Mouse (Mus musculus) kidney, postnatal 4 days (tissue): ENCODE measurements around the gene Arhgdia.

Experiments
- DNase-seq, 2 experiments: peaks; one replicate each; pipeline ENCODE4 v3.0.0; 2021; ENCODE audit warnings: mixed read lengths in 2 of 2

The Arhgdia gene

GRCm38 (mm10) chr11:120581490-120582267, at the start of gene Arhgdia:
Gene Arhgdia (minus strand): TSS chr11:120581624.
- DNase-seq = peak; percentile 91 to 95

- peak; percentile 57 to 70 for DNase-seq
These were observed 49.0 kb upstream of the Arhgdia start for GRCm38 (mm10) chr11:120630401-120630871.

- DNase-seq = peak; percentile 63 to 72
These were observed 48.5 kb upstream of the Arhgdia start for GRCm38 (mm10) chr11:120629911-120630310.

GRCm38 (mm10) chr11:120629341-120629730, 47.9 kb upstream of the Arhgdia start:
- peak in 1 of 2 experiments; percentile 62 for DNase-seq

GRCm38 (mm10) chr11:120628601-120629340, 47.3 kb upstream of the Arhgdia start:
- no peak for DNase-seq

- DNase-seq = no peak
These were observed 46.3 kb upstream of the Arhgdia start for GRCm38 (mm10) chr11:120627468-120628300.

- no peak for DNase-seq
These were observed 45.5 kb upstream of the Arhgdia start for GRCm38 (mm10) chr11:120626785-120627467.

GRCm38 (mm10) chr11:120625152-120625775, 43.8 kb upstream of the Arhgdia start, which contains the start of gene Sirt7:
Gene Sirt7 (minus strand): TSS chr11:120625240.
- no peak for DNase-seq

GRCm38 (mm10) chr11:120624680-120625111, 43.3 kb upstream of the Arhgdia start:
- peak; percentile 90 to 94 for DNase-seq

- peak; percentile 82 to 89 for DNase-seq
These were observed 42.7 kb upstream of the Arhgdia start for GRCm38 (mm10) chr11:120623961-120624679.

GRCm38 (mm10) chr11:120622805-120623204, 41.4 kb upstream of the Arhgdia start:
- no peak for DNase-seq

GRCm38 (mm10) chr11:120620195-120620594, 38.8 kb upstream of the Arhgdia start:
- no peak for DNase-seq

- no peak for DNase-seq
These were observed 37.5 kb upstream of the Arhgdia start for GRCm38 (mm10) chr11:120618619-120619535.

GRCm38 (mm10) chr11:120617519-120618112, 36.2 kb upstream of the Arhgdia start, which contains the start of gene Pcyt2:
Gene Pcyt2 (minus strand): TSS chr11:120617936.
- peak; percentile 94 to 96 for DNase-seq

- peak in 1 of 2 experiments; percentile 37 for DNase-seq
These were observed 35.3 kb upstream of the Arhgdia start for GRCm38 (mm10) chr11:120616617-120617294.

GRCm38 (mm10) chr11:120615606-120616203, 34.3 kb upstream of the Arhgdia start:
- DNase-seq = no peak

GRCm38 (mm10) chr11:120615167-120615566, 33.7 kb upstream of the Arhgdia start:
- no peak for DNase-seq

GRCm38 (mm10) chr11:120613976-120614375, 32.6 kb upstream of the Arhgdia start:
- no peak for DNase-seq
